Mouse (Mus musculus) ES-Bruce4 (cell line): ENCODE data around the gene Frmd5.

Experiments
- CTCF ChIP-seq: IDR thresholded peaks from one replicate; pipeline ENCODE4 v1.8.1; 2011; ENCODE audit warnings: low read depth, low read length
- POLR2A ChIP-seq: IDR thresholded peaks from one replicate; pipeline ENCODE4 v1.8.1; 2011; ENCODE audit warnings: low read length; ENCODE audit not compliant: insufficient read depth

GRCm38 (mm10) chr2:121723796-121724195 lies 83.1 kb downstream of the Frmd5 start:
- TF ChIP-seq POLR2A: no peak
- no peak for TF ChIP-seq CTCF
